Mouse (Mus musculus) liver, embryonic 16.5 days (tissue): ENCODE measurements around the gene Rnf144a. TPM values are rescaled to one million over a fixed set of nuclear protein-coding genes. Genes with fewer than 3 reads are reported as not detected.
A peak's percentile ranks its signal among the peaks of the same experiment; 100 is the strongest.

ENCODE experiments used
- ATAC-seq: fragments of 200-750 bp; cut with Nextera tagmentation; 2 replicates; pipeline ENCODE4 v1.8.0; 2017; ENCODE audit warnings: low read depth, mild to moderate bottlenecking, moderate number of reproducible peaks, moderate library complexity
- H3K27ac ChIP-seq: fragments of 300-500 bp; sonication (generic); 2 replicates; pipeline ENCODE4 v1.5.1; 2014; ENCODE audit warnings: mild to moderate bottlenecking, low read length
- H3K27me3 ChIP-seq: fragments of 300-500 bp; sonication (generic); 2 replicates; pipeline ENCODE4 v1.6.1; 2014; ENCODE audit warnings: low read depth, low read length, mixed read lengths; ENCODE audit not compliant: control insufficient read depth, insufficient read depth
- H3K36me3 ChIP-seq: fragments of 300-500 bp; sonication (generic); 2 replicates; pipeline ENCODE4 v1.6.1; 2014; ENCODE audit warnings: mild to moderate bottlenecking; ENCODE audit not compliant: control insufficient read depth, insufficient read depth
- H3K4me1 ChIP-seq: fragments of 300-500 bp; sonication (generic); 2 replicates; pipeline ENCODE4 v1.6.1; 2014; ENCODE audit warnings: low read depth, low read length, mixed read lengths; ENCODE audit not compliant: control insufficient read depth
- H3K4me2 ChIP-seq: fragments of 300-500 bp; sonication (generic); 2 replicates; pipeline ENCODE4 v1.6.1; 2014; ENCODE audit warnings: low read depth, low read length, mixed read lengths
- H3K4me3 ChIP-seq: fragments of 300-500 bp; sonication (generic); 2 replicates; pipeline ENCODE4 v1.5.1; 2014; ENCODE audit warnings: low read depth, mild to moderate bottlenecking, low read length
- H3K9ac ChIP-seq: fragments of 300-500 bp; sonication (generic); 2 replicates; pipeline ENCODE4 v1.6.1; 2014; ENCODE audit warnings: low read depth, low read length
- H3K9me3 ChIP-seq: fragments of 300-500 bp; sonication (generic); replicated peaks from 2 replicates; pipeline ENCODE4 v1.6.1; 2016; ENCODE audit warnings: low read length; ENCODE audit not compliant: control insufficient read depth
- WGBS: fragments of 180-500 bp; shearing (Covaris S2); extraction: QIAGEN DNeasy Blood & Tissue Kit; methylation state at CpG from one replicate; pipeline ENCODE4 v1.1.7; 2014; ENCODE audit not compliant: insufficient replicate concordance; 5-methylcytosine and 5-hydroxymethylcytosine counted together
- polyA plus RNA-seq: library from polyadenylated mRNA; unstranded; fragments of >200 nt; fragmentation: Nextera tagmentation; extraction: Ambion mirVana; gene quantifications from 2 replicates; pipeline ENCODE4 v1.2.1, GENCODE M21; 2015

Gene Rnf144a
- polyA plus RNA-seq, 1 experiment from 2014 or later = 3.2 TPM

DNA sequence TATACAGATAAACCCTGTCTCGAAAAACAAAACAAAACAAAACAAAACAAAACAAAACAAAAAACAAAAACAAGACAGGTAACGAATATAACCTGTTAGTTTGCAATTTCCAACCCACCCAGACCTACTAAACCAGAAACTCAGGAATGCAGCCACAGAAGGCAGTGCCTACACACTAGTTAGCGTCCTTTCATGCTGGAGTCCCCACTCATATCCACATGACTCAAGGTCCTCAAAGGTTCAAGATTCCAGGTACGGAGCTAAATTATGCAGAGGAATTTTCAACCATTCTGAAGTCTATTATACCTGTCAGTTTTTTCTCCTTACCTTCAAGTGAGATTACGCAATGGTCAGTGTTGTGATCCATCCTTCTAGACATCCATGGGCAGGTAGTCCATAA, 70.6 kb downstream of the Rnf144a start:
- H3K4me1 ChIP-seq = no peaks in the 10 kb centered on the region
- H3K27ac ChIP-seq = no peak overlapping the region
- no peaks in the 10 kb centered on the region for H3K9me3 ChIP-seq
- no peaks in the 10 kb centered on the region for H3K36me3 ChIP-seq
- H3K9ac ChIP-seq = no peak overlapping the region
- H3K27me3 ChIP-seq = no peaks in the 10 kb centered on the region
- no peak overlapping the region for H3K4me3 ChIP-seq
- H3K4me2 ChIP-seq = no peak overlapping the region
- no peak for ATAC-seq
- 54% methylated on average over 5 of the region's 5 CpGs for WGBS

- H3K4me2 ChIP-seq = no peak overlapping the region
- no peak overlapping the region for H3K9ac ChIP-seq
- WGBS = 37% methylated on average over 2 of the region's 2 CpGs
- H3K9me3 ChIP-seq = no peaks in the 10 kb centered on the region
- no peak overlapping the region for H3K4me3 ChIP-seq
- H3K27ac ChIP-seq = no peak overlapping the region
- no peaks in the 10 kb centered on the region for H3K36me3 ChIP-seq
- no peaks in the 10 kb centered on the region for H3K4me1 ChIP-seq
- no peaks in the 10 kb centered on the region for H3K27me3 ChIP-seq
- ATAC-seq = no peak
Measured at GRCm38 (mm10) chr12:26343131-26343530, 71.9 kb downstream of the Rnf144a start.

- H3K27me3 ChIP-seq = no peaks in the 10 kb centered on the region
- no peak overlapping the region for H3K4me3 ChIP-seq
- ATAC-seq = 0 out of 2 replicates have a peak, but pooled peaks have one; percentile 24
- no peaks in the 10 kb centered on the region for H3K4me1 ChIP-seq
- no peak overlapping the region for H3K27ac ChIP-seq
- H3K9me3 ChIP-seq = no peaks in the 10 kb centered on the region
- whole genome bisulfite sequencing = 33% methylated on average over 3 of the region's 3 CpGs
- H3K9ac ChIP-seq = no peak overlapping the region
- H3K4me2 ChIP-seq = no peak overlapping the region
- H3K36me3 ChIP-seq = no peaks in the 10 kb centered on the region
Measured at GRCm38 (mm10) chr12:26342663-26343062, 72.4 kb downstream of the Rnf144a start.

- Histone ChIP-seq H3K4me1 (no peaks in the 10 kb centered on the region), H3K27ac (no peak overlapping the region), H3K4me2 (no peak overlapping the region), H3K36me3 (no peaks in the 10 kb centered on the region), H3K4me3 (no peak overlapping the region), H3K27me3 (no peaks in the 10 kb centered on the region), H3K9me3 (no peaks in the 10 kb centered on the region), H3K9ac (no peak overlapping the region)
- ATAC-seq = no peak
- 59% methylated on average over 4 of the region's 4 CpGs for WGBS
Measured at GRCm38 (mm10) chr12:26342086-26342485, 73.0 kb downstream of the Rnf144a start.

- H3K4me1 ChIP-seq = no peaks in the 10 kb centered on the region
- no peak overlapping the region for H3K27ac ChIP-seq
- no peak overlapping the region for H3K9ac ChIP-seq
- no peak overlapping the region for H3K4me2 ChIP-seq
- no peak overlapping the region for H3K4me3 ChIP-seq
- no peak for ATAC-seq
- H3K27me3 ChIP-seq = no peaks in the 10 kb centered on the region
- WGBS = 59% methylated on average over 4 of the region's 4 CpGs
- H3K36me3 ChIP-seq = no peaks in the 10 kb centered on the region
- no peaks in the 10 kb centered on the region for H3K9me3 ChIP-seq
Measured at GRCm38 (mm10) chr12:26340621-26341020, 74.4 kb downstream of the Rnf144a start.

GRCm38 (mm10) chr12:26339886-26340285, 75.2 kb downstream of the Rnf144a start:
- H3K27me3 ChIP-seq = no peaks in the 10 kb centered on the region
- H3K4me1 ChIP-seq = no peaks in the 10 kb centered on the region
- no peaks in the 10 kb centered on the region for H3K36me3 ChIP-seq
- H3K4me2 ChIP-seq = no peak overlapping the region
- no peak overlapping the region for H3K9ac ChIP-seq
- H3K9me3 ChIP-seq = no peaks in the 10 kb centered on the region
- H3K27ac ChIP-seq = no peak overlapping the region
- no peak for ATAC-seq
- no peak overlapping the region for H3K4me3 ChIP-seq

GRCm38 (mm10) chr12:26339181-26339580, 75.9 kb downstream of the Rnf144a start:
- H3K9me3 ChIP-seq = no peaks in the 10 kb centered on the region
- no peak for ATAC-seq
- H3K9ac ChIP-seq = no peak overlapping the region
- H3K4me1 ChIP-seq = no peaks in the 10 kb centered on the region
- no peak overlapping the region for H3K27ac ChIP-seq
- H3K27me3 ChIP-seq = no peaks in the 10 kb centered on the region
- no peak overlapping the region for H3K4me2 ChIP-seq
- H3K36me3 ChIP-seq = no peaks in the 10 kb centered on the region
- 79% methylated on average over 8 of the region's 8 CpGs for WGBS
- no peak overlapping the region for H3K4me3 ChIP-seq

- ATAC-seq = no peak
- Histone ChIP-seq H3K4me3 (no peak overlapping the region), H3K9ac (no peak overlapping the region), H3K27me3 (no peaks in the 10 kb centered on the region), H3K27ac (no peak overlapping the region), H3K36me3 (no peaks in the 10 kb centered on the region), H3K4me1 (no peaks in the 10 kb centered on the region), H3K9me3 (no peaks in the 10 kb centered on the region), H3K4me2 (no peak overlapping the region)
- 28% methylated on average over 1 of the region's 1 CpGs for WGBS
Measured at GRCm38 (mm10) chr12:26333678-26334077, 81.4 kb downstream of the Rnf144a start.

DNA sequence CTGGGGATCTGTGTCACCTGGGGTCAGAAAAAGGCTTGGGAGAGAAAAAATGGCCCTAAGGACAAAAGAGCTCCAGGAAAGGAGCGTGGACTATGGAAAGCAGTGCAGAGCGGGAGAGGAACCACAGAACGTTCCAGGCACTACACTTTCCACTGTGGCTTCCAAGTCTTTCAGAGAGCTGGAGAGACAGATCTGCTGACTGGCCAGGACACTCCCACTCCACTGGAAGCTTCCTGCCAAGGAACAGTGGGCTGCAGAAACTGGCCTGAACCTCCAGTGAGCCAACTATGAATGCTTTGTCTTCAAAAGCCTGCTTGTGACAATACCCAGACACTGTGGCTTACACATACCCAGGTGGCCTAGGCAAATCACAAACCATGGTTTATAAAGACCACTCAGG, 84.0 kb downstream of the Rnf144a start:
- Histone ChIP-seq H3K27ac (no peak overlapping the region), H3K9me3 (no peaks in the 10 kb centered on the region)
- ATAC-seq = no peak

DNA sequence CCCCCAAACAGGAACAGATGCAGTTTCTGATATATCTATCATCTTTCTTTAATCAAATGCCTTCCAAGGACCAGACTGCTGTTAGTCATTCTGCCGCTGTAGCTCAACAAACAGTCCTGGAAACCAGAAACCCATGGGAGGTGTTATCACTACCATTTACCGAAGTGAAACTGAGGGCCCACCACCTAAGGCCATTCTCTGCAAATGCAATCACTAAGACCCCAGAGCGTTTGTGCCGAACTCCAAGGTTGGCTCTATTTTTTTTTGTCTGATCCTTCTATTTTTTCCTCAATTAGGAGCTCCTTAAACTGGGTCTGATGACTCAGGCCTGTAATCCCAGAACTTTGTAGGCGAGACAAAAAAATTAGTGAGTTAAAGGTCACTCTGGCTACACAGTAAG, 85.3 kb downstream of the Rnf144a start:
- Histone ChIP-seq H3K9ac (no peak overlapping the region), H3K36me3 (no peaks in the 10 kb centered on the region), H3K27me3 (no peaks in the 10 kb centered on the region), H3K4me1 (no peaks in the 10 kb centered on the region), H3K27ac (no peak overlapping the region), H3K4me2 (no peak overlapping the region), H3K9me3 (no peaks in the 10 kb centered on the region), H3K4me3 (no peak overlapping the region)
- WGBS = 55% methylated on average over 5 of the region's 5 CpGs
- ATAC-seq = no peak

More for the DNA sequence above, 84.0 kb downstream of the Rnf144a start:
- Histone ChIP-seq H3K27me3 (no peaks in the 10 kb centered on the region), H3K36me3 (no peaks in the 10 kb centered on the region), H3K4me2 (no peak overlapping the region), H3K4me3 (no peak overlapping the region), H3K4me1 (no peaks in the 10 kb centered on the region), H3K9ac (no peak overlapping the region)
- 56% methylated on average over 3 of the region's 3 CpGs for WGBS
